Mouse (Mus musculus) adrenal gland, postnatal 36 days (tissue): ENCODE measurements at regions not wholly inside any gene's neighbourhood (a gene's known extent, or its start where the extent isn't known, plus 50 kb on each side); places are given as distances from the start of the nearest gene placed in this dataset.

Source experiments
- DNase-seq, 2 experiments: peaks; one replicate each; pipeline ENCODE4 v3.0.0; 2021; ENCODE audit warnings: mixed read lengths in 1 of 2

GRCm38 (mm10) chr6:101585871-101586270 is 208.2 kb upstream of the Pdzrn3 start:
- no peak for DNase-seq

DNA sequence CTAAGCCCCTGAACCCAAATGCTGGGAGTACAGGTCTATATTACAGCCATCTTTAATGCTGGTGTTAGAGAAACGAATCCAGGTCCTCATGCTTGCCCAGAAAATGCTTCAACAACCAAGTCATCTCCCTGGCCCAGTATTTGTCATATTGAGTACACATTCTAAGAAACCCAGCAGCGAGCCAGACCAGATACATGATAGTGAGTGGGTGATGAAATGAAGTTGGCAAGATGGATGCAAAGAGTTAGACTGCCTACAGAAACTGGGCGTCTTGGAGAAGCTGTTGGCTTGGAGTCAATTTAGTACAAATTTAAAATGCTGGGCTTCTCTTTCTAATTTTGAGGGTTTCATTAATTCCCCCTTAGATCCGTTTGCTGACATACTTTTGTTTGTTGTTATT is 203.1 kb upstream of the Pdzrn3 start:
- no peak for DNase-seq

- DNase-seq = no peak
These were observed 178.4 kb upstream of the Pdzrn3 start for GRCm38 (mm10) chr6:101556096-101556495.

DNA sequence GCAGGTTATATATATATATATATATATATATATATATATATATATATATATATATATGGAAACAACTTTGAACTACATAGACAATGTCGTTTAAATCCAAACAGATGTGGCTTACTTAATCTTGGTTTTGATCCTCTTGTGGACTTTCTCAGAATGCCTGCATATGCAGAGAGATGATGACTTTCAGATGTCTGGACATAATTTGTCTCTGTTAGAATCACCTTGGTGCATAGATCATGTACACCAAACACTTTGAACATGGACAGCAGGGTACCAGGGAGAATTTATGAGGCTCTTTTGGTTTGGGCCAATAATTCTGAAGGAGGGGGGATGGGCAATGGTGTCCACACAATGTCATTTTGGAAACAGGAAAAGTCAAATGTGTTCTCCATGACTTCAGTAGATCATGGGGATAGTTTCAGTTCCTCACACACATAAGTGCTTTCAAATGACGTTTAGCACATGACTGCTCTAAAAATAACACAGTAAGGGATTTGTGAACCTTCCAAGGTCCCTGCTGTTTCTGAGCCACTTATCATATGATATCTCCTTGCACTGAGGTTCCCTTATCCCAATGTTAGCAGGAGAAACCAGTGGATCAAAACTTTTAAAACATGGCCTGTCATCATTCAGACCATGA is 177.4 kb upstream of the Pdzrn3 start:
- DNase-seq = no peak

DNA sequence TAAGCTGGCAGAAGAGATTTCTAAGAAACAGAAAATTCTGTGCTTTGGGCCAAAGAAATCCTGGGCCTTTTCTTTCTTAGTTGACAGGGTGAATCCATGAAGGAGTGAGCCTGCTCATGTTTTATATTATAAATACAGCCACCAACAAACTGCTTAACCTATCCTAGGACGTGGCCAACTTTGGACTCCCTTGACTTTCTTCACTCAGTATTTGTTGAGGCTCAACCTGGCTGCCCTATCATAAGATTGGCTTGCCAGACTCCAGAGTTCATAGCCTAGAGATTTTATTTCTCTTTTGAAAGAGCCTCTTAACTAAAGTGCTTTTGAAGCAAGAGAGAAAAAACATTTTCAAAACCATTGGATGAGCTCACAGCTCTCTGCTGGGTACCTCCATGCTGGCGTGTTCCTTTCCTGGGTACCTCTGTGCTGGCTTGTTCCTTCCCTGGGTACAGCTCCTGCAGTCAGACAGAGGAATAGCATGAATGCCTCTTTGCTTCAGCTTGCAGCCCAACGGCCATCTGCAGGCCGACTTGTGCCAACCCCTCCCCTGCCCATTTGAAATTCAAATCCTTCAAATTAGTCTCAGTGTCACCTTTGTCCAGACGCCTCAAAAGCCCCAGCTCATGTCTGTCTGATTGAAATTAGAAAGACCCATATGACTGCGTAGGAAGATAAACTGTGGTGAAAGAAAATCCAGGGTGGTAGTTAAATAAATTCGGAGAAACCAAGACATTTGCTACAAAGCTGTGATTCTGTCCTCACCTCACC is 173.0 kb upstream of the Pdzrn3 start:
- DNase-seq = no peak

DNA sequence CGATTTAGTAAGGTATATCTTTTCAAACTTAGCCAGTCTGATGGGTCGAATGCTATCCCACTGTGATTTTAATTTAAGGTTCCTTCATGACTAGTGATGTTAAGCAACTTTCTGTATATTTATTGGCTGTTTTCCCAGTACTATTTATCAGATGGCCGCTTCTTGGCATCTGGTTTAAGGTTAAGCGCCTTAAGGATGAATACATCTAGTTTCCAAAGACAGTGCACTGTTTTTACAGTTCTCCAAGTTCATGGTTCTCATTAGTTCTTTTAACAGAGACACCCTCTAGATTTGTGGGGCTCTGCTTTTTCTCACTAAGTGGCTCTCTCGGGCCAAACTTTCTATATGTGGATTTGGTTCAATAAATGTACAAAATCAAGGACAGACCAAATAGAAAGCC is 159.9 kb upstream of the Pdzrn3 start:
- DNase-seq = no peak

DNA sequence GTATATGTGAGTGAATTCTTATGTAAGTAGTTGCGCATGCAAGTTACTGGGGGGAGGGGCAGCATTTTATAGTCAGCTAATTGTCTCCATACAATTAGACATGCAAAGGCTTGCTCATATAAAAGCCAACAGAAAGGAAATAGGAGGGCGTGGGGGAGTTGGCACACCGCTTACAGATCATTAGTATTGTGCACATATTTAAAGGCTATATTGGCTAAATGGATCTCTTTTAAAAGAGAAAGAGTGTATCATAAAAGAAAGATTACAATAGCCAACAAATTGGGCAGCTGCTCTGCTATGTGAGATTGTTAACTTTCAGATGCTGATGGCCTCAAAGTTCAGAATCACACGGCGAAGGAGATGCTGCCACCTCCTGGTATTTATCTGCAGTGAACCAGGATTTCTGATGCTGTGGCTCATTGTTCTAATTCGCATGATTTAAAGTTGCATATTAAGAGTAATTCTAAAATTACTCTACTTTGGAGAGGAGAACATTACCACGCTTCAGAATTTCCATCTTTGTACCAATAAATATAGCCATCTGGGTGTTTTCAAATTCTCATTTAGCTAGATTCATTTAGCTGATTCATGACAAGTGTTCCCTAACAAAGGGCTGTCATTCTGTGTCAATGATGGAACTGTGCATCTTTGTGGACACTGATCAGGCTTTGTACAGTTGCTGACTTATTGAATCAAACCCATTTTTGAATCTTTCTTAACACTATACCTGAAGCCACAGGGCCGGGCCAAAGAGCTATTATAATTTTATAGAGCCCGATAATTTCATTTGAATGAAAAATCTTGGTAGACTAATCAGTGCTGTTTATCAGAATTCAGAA is 156.7 kb upstream of the Pdzrn3 start:
- peak; percentile 33 to 59 for DNase-seq

DNA sequence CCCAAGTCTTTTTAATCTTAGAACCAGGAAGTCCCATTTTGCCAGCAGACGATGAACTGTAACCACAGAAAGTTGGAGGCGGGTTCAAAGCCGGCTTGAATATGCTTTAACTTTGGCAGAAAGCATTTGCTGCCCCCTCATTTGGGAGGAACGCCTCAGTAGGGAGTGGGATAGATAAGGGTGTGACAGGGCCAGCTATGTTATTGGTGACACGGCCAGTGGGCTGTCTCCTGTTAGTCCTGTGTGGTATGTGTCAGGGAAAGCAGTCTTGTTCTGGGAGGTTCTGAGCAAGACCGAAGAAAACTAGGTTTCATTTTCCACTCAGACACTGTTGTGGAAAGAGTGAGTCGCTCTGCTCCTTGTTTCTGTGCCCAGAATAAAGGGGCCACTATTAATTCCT is 154.7 kb upstream of the Pdzrn3 start:
- peak; percentile 11 to 39 for DNase-seq

DNA sequence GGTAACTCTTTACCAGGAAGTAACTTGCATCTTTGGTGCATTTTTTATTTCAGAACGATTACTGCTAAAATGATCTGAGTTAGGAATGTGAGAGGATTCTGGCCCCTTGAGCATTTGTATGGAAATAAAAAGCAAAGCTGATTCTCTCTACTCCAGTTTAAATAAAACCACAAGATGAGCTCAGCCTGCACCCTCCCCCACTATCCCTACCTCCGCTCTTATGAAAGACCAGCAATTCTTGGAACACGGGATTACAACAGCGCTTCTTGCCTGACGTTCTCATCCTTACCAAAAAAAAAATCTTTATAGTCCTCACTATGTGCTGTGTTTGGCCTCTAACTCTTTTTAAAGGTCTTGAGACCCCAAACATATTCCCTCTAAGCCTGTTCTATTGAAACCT is 154.2 kb upstream of the Pdzrn3 start:
- DNase-seq = peak; percentile 35 to 44

DNA sequence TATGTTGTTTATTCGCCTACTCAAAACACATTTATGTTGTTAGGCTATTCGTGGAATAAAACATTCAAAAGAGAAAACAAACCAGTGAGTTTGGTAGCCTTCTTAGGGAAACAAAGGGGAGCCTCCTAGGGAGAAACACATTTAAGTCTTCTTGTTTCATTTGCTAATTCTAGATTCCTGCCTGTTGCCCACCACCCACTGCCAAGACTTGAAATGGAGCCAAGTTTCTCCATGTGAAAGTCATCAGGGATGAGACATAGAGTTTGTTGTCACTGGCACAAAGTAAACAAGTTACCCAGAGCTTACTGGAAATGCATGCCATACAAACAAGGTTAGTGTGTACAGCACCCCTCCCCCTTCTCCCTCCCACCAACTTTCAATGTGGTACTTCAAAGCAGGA is 147.4 kb upstream of the Pdzrn3 start:
- no peak for DNase-seq

DNA sequence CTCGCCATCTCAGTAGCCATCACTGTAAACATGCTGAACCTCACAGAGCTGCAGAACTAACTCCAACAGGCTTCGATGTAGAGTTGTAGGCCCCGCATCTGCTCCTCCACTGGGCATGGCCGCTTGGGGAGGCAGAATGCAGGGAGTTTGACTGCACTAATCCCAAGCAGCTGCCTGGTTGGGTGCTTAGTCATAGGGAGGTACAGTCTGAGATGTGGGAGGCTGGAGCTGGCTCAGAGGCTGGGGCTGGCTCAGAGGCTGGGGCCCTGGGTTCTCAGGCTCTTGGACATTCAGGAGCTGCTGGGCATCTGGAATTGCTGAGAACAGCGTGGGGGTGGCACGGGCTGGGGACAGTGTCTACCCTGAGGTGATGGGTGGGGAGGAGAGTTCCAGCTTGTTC is 143.6 kb upstream of the Pdzrn3 start:
- no peak for DNase-seq

- DNase-seq = no peak
These were observed 143.1 kb upstream of the Pdzrn3 start for GRCm38 (mm10) chr6:101520755-101521154.

- no peak for DNase-seq
These were observed 141.4 kb upstream of the Pdzrn3 start for GRCm38 (mm10) chr6:101518904-101519701.

DNA sequence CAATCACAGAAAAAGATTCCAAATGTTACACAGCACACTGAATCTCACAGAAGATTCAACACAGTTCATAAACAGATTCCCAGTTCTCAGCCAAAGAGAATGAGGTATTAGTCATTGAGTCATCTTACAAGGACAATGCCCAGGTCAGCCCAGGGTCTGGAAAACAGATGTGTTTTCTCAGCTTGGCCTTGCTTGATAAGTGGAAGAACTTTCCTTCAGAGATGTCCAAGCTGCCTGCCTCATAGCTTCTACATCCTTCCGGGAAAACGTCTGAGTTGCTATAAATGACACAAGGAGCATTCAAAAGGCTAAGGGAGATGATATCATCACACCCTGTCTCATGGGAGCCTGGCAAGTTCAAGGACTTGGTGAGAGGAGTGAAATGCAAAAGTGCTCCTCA is 139.9 kb upstream of the Pdzrn3 start:
- peak in 1 of 2 experiments; percentile 9 for DNase-seq

DNA sequence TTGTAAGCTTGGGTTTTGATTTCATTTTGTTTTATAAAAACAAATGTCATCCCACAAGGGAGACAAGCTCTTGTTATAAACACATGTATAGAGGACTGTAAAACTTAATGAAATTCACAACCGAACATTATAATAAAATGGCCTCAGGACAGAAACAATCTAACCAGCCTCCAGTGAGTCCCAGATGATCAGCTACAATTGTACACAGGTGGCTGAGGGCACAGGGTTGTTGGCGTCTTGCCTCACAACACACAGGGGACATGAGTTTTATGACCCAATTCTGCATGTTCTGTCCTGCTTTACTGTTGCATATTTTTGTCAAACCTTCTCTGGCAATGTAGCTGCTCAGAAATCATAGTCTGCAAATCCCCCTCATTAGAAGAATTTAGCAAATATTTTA is 136.0 kb upstream of the Pdzrn3 start:
- DNase-seq = no peak

DNA sequence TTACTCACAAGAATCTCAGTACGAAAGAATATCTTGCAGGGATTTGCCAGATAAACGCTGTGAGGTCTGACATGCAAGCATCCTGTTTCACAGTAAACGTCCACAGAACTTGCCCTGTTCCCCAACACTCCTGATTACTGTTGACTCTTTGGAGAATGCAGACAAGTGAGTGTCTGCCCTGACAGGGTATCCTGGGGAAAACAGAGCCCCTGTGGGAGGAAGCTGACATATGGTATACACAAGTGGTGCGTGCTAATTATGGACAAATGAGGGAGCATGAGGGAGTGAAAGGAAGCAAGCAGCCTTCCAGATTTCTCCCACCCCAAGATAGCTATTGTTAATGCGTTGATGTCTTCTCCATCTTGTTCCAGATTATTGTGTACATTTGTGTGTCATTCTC is 124.5 kb upstream of the Pdzrn3 start:
- DNase-seq = no peak

- DNase-seq = no peak
These were observed 124.0 kb upstream of the Pdzrn3 start for GRCm38 (mm10) chr6:101501716-101502115.

DNA sequence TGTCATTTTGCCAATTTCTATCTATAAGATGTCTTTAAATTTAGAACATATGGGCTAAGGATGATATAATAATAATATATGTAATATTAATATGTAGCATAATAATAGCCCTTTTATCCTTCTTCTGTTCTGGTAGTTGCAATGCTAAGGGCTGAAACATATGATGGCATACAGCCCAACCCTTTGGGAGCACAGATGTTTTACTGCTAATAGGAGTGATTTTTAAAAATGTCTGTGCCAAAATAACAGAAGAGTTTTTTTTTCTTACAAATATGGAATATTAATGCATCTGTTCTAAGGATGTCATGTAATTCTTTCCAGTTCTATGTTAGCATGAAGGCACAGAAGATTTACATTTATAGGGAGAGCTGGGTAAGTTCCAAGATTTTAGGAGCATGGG is 122.5 kb upstream of the Pdzrn3 start:
- no peak for DNase-seq

DNA sequence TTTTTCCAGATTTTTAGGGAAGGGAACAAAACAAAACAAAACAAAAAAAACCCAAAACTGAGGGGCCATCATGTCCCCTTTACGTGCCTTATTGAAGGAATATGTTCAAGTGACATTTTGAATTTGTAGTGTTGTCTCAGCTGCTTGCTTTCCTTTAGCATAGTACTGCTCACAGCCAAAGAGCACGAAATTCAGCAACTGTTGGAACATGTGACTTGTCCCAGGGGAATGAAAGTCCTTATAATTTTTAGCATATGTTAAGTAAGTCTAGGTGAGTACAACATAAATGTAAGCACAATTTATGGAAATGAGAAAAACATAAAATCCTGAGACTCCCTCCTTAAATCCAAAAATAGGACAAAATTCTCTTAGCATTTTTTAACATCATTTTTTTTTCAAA is 110.8 kb upstream of the Pdzrn3 start:
- no peak for DNase-seq

GRCm38 (mm10) chr6:101484526-101485287 is 107.0 kb upstream of the Pdzrn3 start:
- DNase-seq = peak; percentile 70 to 72
